Mouse (Mus musculus) left cerebral cortex, postnatal 10 days (tissue): ENCODE measurements around the gene Igsf8. TPM values are rescaled to one million over a fixed set of nuclear protein-coding genes. Genes with fewer than 3 reads are reported as not detected.
A peak's percentile ranks its signal among the peaks of the same experiment; 100 is the strongest.

Experiments
- DNase-seq, 2 experiments: peaks; one replicate each; pipeline ENCODE4 v3.0.0; 2021 to 2022; ENCODE audit warnings: low spot score in 2 of 2, mixed read lengths in 1 of 2; ENCODE audit errors: extremely low spot score in 1 of 2
- intact Hi-C: fragments of 180-260 bp; cut with DNase I; formaldehyde crosslinking; loops from one replicate; pipeline ENCODE4 v1.15.1; 2025
- total RNA-seq, 2 experiments: library from RNA; stranded (reverse); gene quantifications; 2 replicates each; pipeline ENCODE4 v1.2.3; 2021

Gene Igsf8
- total RNA-seq, 2 experiments from 2014 or later: 216 to 226 TPM

DNA sequence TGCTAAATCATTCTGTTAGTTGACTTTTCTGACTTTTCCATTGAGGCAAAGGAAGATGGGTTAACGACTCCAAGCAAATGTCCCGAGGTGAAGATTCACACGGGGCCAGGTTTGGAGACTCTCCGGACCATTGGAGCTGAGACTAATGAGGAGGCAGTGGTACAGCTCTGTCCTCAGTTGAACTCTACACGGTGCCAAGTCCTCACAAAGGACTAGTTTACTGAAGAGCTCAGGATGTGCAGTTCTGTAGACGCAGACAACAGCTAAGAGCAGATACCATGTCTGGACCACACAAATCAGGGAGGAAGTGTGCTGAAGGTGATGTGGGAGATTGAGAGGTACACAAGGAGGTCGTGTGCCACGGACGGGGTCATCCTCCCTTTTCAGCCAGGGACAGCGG is 96.9 kb downstream of the Igsf8 start:
- intact Hi-C loops: no loop called here
- no peak for DNase-seq

DNA sequence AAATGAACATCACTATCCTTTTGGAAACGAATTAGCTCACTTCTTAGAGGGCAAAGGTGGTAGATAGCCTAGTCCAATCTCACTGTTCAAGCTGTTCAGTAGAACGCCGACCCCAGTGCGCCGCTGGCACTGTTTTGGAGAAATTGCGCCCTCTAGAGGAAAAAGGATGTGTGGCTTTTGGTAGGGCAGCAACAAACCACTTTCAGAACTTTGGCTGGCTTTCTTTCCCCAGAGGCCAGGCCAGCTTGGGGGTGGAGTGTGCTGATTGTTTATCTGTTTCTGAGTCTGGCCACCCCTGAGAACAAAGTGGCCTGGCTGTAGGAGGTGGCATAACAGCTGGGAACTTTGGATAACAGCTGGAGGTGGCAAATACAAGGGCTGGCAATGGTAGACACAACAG is 103.2 kb downstream of the Igsf8 start:
- peak; percentile 69 for DNase-seq
- intact Hi-C loops: loop anchor here (5.0 kb wide), 1 partner anchor 37 kb away; the partner anchor contains the start of gene Kcnj9

- DNase-seq: peak in 1 of 2 experiments; percentile 78
- intact Hi-C loops: no loop called here
Observed at GRCm38 (mm10) chr1:172368768-172369418, 107.5 kb downstream of the Igsf8 start.

Other genes starting within 250 kb of the Igsf8 start
- 10 to 100 TPM; 32.8 to 34.0 TPM for gene Vangl2, start 233.2 kb upstream of the Igsf8 start, total RNA-seq
- gene Nhlh1, start 204.1 kb upstream of the Igsf8 start, total RNA-seq: under 1 TPM in 1 of 2 experiments, not detected in 1; 0.32 TPM
- 100 to 1,000 TPM; 179 to 183 TPM for gene Copa, start 179.1 kb upstream of the Igsf8 start, total RNA-seq
- gene Ncstn, start 178.8 kb upstream of the Igsf8 start, total RNA-seq: 10 to 100 TPM; 79.0 to 82.2 TPM
- 100 to 1,000 TPM in 1 of 2 experiments, 10 to 100 TPM in 1; 99.1 to 104 TPM for gene Pex19, start 134.9 kb upstream of the Igsf8 start, total RNA-seq
- 10 to 100 TPM; 87.0 to 88.0 TPM for gene Dcaf8, start 113.6 kb upstream of the Igsf8 start, total RNA-seq
- 100 to 1,000 TPM; 368 TPM for gene Pea15a, start 54.8 kb upstream of the Igsf8 start, total RNA-seq
- gene Casq1, start 41.8 kb upstream of the Igsf8 start, total RNA-seq: 1 to 10 TPM in 1 of 2 experiments, under 1 TPM in 1; 0.49 to 1.3 TPM
- gene Atp1a4, start 3.2 kb upstream of the Igsf8 start, total RNA-seq: not detected
- 100 to 1,000 TPM; 393 to 413 TPM for gene Atp1a2, start 36.4 kb downstream of the Igsf8 start, total RNA-seq
- gene Kcnj9, start 67.7 kb downstream of the Igsf8 start, total RNA-seq: 10 to 100 TPM; 77.8 to 84.5 TPM
- 10 to 100 TPM; 68.5 to 69.3 TPM for gene Kcnj10, start 79.6 kb downstream of the Igsf8 start, total RNA-seq
- gene Pigm, start 114.9 kb downstream of the Igsf8 start, total RNA-seq: 10 to 100 TPM in 1 of 2 experiments, 1 to 10 TPM in 1; 9.8 to 10.6 TPM
- gene Slamf9, start 213.7 kb downstream of the Igsf8 start, total RNA-seq: under 1 TPM; 0.43 to 0.81 TPM
- 10 to 100 TPM; 19.2 to 27.4 TPM for gene Igsf9, start 220.1 kb downstream of the Igsf8 start, total RNA-seq
- gene Tagln2, start 238.4 kb downstream of the Igsf8 start, total RNA-seq: 10 to 100 TPM; 17.0 to 18.6 TPM